Mouse (Mus musculus) neural tube, embryonic 15.5 days (tissue): Measurements from ENCODE around the gene Armc7. TPM values are rescaled to one million over a fixed set of nuclear protein-coding genes. Genes with fewer than 3 reads are reported as not detected.
"Not testable (repeated sequence)": the region's sequence is repeated elsewhere in the genome, so short reads cannot be mapped to it uniquely, and the experiment has no call there.

Experiments used
- ATAC-seq: fragments of 200-750 bp; cut with Nextera tagmentation; 2 replicates; pipeline ENCODE4 v1.8.0; 2017; ENCODE audit warnings: mild to moderate bottlenecking, moderate TSS enrichment, moderate library complexity; ENCODE audit not compliant: low FRiP score
- H3K27ac ChIP-seq: fragments of 300-500 bp; sonication (generic); replicated peaks from 2 replicates; pipeline ENCODE4 v1.5.1; 2015; ENCODE audit warnings: mild to moderate bottlenecking, inconsistent platforms
- H3K27me3 ChIP-seq: fragments of 300-500 bp; sonication (generic); replicated peaks from 2 replicates; pipeline ENCODE4 v1.6.1; 2015; ENCODE audit warnings: inconsistent platforms
- H3K36me3 ChIP-seq: fragments of 300-500 bp; sonication (generic); 2 replicates; pipeline ENCODE4 v1.6.1; 2015; ENCODE audit warnings: inconsistent platforms
- H3K4me1 ChIP-seq: fragments of 300-500 bp; sonication (generic); 2 replicates; pipeline ENCODE4 v1.6.1; 2015; ENCODE audit warnings: inconsistent platforms
- H3K4me2 ChIP-seq: fragments of 300-500 bp; sonication (generic); 2 replicates; pipeline ENCODE4 v1.6.1; 2015; ENCODE audit warnings: inconsistent platforms, mild to moderate bottlenecking, moderate library complexity
- H3K4me3 ChIP-seq: fragments of 300-500 bp; sonication (generic); replicated peaks from 2 replicates; pipeline ENCODE4 v1.5.1; 2015; ENCODE audit warnings: mild to moderate bottlenecking, inconsistent platforms
- H3K9ac ChIP-seq: fragments of 300-500 bp; sonication (generic); replicated peaks from 2 replicates; pipeline ENCODE4 v1.6.1; 2015; ENCODE audit warnings: mild to moderate bottlenecking, inconsistent platforms
- H3K9me3 ChIP-seq: fragments of 300-500 bp; sonication (generic); replicated peaks from 2 replicates; pipeline ENCODE4 v1.6.1; 2016; ENCODE audit warnings: inconsistent platforms
- WGBS: fragments of 180-500 bp; shearing (Covaris S2); methylation state at CpG from one replicate; pipeline ENCODE4 v1.1.7; 2015; ENCODE audit warnings: mixed read lengths; 5-methylcytosine and 5-hydroxymethylcytosine counted together
- polyA plus RNA-seq: library from polyadenylated mRNA; unstranded; fragments of >200 nt; fragmentation: Nextera tagmentation; extraction: Ambion mirVana; gene quantifications from 2 replicates; pipeline ENCODE4 v1.2.1, GENCODE M21; 2015

Gene Armc7
- polyA plus RNA-seq, 1 experiment from 2014 or later = 17.8 TPM

GRCm38 (mm10) chr11:115496559-115496958 lies 21.1 kb downstream of the Armc7 start:
- not testable (repeated sequence) for H3K27me3 ChIP-seq, H3K4me2 ChIP-seq, H3K9ac ChIP-seq, ATAC-seq, H3K4me3 ChIP-seq, H3K27ac ChIP-seq, H3K9me3 ChIP-seq
- WGBS = 92% methylated on average over 9 of the region's 9 CpGs
- H3K36me3 ChIP-seq = peaks cover 42% of the 10 kb centered on the region
- peaks cover 12% of the 10 kb centered on the region for H3K4me1 ChIP-seq

DNA sequence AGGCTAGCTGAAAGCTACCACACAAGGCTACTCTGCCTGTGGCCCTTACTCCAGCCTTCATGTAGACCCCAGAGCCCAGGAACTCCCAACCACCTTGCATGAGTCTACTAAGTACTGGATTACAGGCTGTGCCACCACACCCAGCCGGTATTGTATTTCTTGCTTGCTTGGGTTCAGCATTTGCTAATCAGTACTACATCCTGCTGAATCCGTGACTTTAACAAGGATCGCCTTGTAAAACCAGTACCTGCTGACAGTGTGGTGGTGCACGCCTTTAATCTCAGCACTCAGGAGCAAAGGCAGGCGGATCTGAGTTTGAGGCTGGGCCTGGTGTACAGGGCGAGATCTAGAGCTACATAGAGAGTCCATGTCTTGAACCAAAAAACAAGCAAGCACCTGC lies 27.2 kb downstream of the Armc7 start:
- 97% methylated on average over 6 of the region's 6 CpGs for WGBS
- Histone ChIP-seq H3K27me3 (no peaks in the 10 kb centered on the region), H3K9ac (no peak overlapping the region), H3K9me3 (no peaks in the 10 kb centered on the region), H3K4me2 (no peak overlapping the region), H3K36me3 (peaks cover 47% of the 10 kb centered on the region), H3K4me3 (no peak overlapping the region), H3K4me1 (peaks cover 28% of the 10 kb centered on the region), H3K27ac (no peak overlapping the region)
- ATAC-seq = no peak

DNA sequence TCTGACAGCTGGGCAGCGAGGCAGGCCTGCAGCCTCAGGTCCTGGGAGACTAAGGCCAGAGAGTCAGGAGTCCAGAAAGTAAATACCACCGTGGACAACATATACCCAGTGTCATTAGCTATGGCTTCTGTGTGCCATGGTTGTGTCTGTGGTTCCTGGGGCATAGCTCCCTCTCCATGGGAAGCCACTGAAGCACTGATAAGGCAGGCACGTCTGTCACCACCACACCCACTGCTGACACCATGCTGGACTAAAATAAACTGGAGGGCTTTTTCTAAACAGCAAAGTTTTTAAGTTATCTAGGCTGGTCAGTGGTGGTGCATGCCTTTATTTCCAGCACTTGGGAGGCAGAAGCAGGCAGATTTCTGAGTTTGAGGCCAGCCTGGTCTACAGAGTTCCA lies 31.1 kb downstream of the Armc7 start:
- peaks cover 62% of the 10 kb centered on the region for H3K4me1 ChIP-seq
- H3K9me3 ChIP-seq = no peaks in the 10 kb centered on the region
- H3K4me2 ChIP-seq = no peak overlapping the region
- no peak overlapping the region for H3K27ac ChIP-seq
- ATAC-seq = no peak
- WGBS = 78% methylated on average over 3 of the region's 3 CpGs
- H3K36me3 ChIP-seq = peaks cover 14% of the 10 kb centered on the region
- H3K4me3 ChIP-seq = no peak overlapping the region
- no peak overlapping the region for H3K9ac ChIP-seq
- no peaks in the 10 kb centered on the region for H3K27me3 ChIP-seq

DNA sequence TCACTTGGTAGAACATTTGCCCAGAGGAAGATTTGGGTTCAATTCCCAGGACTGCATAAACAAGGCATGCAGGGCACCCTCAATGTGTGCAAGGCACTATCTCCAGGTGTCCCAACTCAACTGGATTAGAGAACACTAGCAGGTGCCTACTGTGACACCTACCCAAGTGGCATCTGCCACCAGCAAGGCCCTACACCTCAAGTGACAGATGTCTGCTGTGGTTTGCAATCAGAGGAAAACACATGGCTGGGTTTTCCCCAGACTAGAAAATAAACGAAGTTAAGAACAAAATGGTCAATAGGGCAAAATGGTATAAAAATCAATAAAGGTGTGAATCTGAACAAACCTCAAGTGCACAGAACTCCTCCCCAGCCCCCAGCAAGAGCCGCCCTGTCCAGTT lies 32.6 kb downstream of the Armc7 start:
- no peaks in the 10 kb centered on the region for H3K9me3 ChIP-seq

GRCm38 (mm10) chr11:115509773-115510506 lies 34.5 kb downstream of the Armc7 start:
- no peaks in the 10 kb centered on the region for H3K36me3 ChIP-seq
- H3K27me3 ChIP-seq = no peaks in the 10 kb centered on the region
- WGBS = 35% methylated on average over 6 of the region's 6 CpGs
- H3K4me1 ChIP-seq = peaks cover 64% of the 10 kb centered on the region
- H3K9ac ChIP-seq = peak overlapping the region; percentile 99; the same call in 1 of the 2 replicates
- ATAC-seq = no peak
- no peaks in the 10 kb centered on the region for H3K9me3 ChIP-seq
- H3K4me2 ChIP-seq = peak overlapping the region; percentile 68
- peak overlapping the region; percentile 75 for H3K4me3 ChIP-seq
- H3K27ac ChIP-seq = 0 out of 2 replicates have a peak overlapping the region, but pooled peaks have one; percentile 23

More for the DNA sequence above, 32.6 kb downstream of the Armc7 start:
- no peak for ATAC-seq
- Histone ChIP-seq H3K27ac (no peak overlapping the region), H3K4me1 (peaks cover 72% of the 10 kb centered on the region), H3K27me3 (no peaks in the 10 kb centered on the region), H3K4me2 (no peak overlapping the region), H3K4me3 (no peak overlapping the region), H3K36me3 (peaks cover 2% of the 10 kb centered on the region; the same call in 1 of the 2 replicates), H3K9ac (no peak overlapping the region)
- 81% methylated on average over 2 of the region's 2 CpGs for WGBS

DNA sequence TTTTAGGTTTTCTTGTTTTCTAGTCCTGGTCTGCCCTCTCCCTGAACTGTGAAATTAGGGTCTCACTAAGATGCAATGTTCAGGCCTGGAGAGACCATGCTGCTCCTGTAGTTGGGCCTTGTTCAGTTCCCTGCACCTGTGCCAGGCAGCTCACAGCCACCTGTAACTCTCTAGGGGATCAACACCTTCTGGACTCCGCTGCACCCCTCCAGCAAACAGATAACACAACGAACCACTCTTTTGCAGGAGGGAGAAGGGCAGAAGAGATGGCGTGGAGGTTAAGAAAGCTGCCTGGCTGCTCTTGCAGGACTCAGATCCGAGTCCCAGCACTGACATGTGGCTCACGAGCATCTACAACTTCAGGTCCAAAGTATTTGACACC lies 35.0 kb downstream of the Armc7 start:
- H3K4me1 ChIP-seq = peaks cover 58% of the 10 kb centered on the region
- 52% methylated on average over 5 of the region's 5 CpGs for WGBS
- H3K27me3 ChIP-seq = no peaks in the 10 kb centered on the region
- H3K36me3 ChIP-seq = no peaks in the 10 kb centered on the region
- 0 out of 2 replicates have a peak overlapping the region, but pooled peaks have one; percentile 23 for H3K27ac ChIP-seq
- ATAC-seq = no peak
- H3K4me2 ChIP-seq = peak overlapping the region; percentile 68
- H3K9me3 ChIP-seq = no peaks in the 10 kb centered on the region
- H3K9ac ChIP-seq = peak overlapping the region; percentile 99; the same call in 1 of the 2 replicates
- peak overlapping the region; percentile 75 for H3K4me3 ChIP-seq

- Histone ChIP-seq H3K4me2 (peak overlapping the region; percentile 68), H3K36me3 (no peaks in the 10 kb centered on the region), H3K9me3 (no peaks in the 10 kb centered on the region), H3K27me3 (no peaks in the 10 kb centered on the region), H3K9ac (peak overlapping the region; percentile 99), H3K27ac (no peak overlapping the region; the same call in 1 of the 2 replicates), H3K4me3 (peak overlapping the region; percentile 75), H3K4me1 (peaks cover 55% of the 10 kb centered on the region)
- 56% methylated on average over 2 of the region's 2 CpGs for WGBS
- ATAC-seq = no peak
Measured at GRCm38 (mm10) chr11:115511121-115511520, 35.7 kb downstream of the Armc7 start.

GRCm38 (mm10) chr11:115512004-115512403 lies 36.5 kb downstream of the Armc7 start:
- H3K4me1 ChIP-seq = peaks cover 50% of the 10 kb centered on the region
- H3K27ac ChIP-seq = peak overlapping the region; percentile 88
- H3K4me2 ChIP-seq = peak overlapping the region; percentile 68
- no peaks in the 10 kb centered on the region for H3K27me3 ChIP-seq
- no peaks in the 10 kb centered on the region for H3K36me3 ChIP-seq
- no peaks in the 10 kb centered on the region for H3K9me3 ChIP-seq
- peak overlapping the region; percentile 99 for H3K9ac ChIP-seq
- H3K4me3 ChIP-seq = peak overlapping the region; percentile 75
- ATAC-seq = no peak
- 22% methylated on average over 3 of the region's 3 CpGs for WGBS

DNA sequence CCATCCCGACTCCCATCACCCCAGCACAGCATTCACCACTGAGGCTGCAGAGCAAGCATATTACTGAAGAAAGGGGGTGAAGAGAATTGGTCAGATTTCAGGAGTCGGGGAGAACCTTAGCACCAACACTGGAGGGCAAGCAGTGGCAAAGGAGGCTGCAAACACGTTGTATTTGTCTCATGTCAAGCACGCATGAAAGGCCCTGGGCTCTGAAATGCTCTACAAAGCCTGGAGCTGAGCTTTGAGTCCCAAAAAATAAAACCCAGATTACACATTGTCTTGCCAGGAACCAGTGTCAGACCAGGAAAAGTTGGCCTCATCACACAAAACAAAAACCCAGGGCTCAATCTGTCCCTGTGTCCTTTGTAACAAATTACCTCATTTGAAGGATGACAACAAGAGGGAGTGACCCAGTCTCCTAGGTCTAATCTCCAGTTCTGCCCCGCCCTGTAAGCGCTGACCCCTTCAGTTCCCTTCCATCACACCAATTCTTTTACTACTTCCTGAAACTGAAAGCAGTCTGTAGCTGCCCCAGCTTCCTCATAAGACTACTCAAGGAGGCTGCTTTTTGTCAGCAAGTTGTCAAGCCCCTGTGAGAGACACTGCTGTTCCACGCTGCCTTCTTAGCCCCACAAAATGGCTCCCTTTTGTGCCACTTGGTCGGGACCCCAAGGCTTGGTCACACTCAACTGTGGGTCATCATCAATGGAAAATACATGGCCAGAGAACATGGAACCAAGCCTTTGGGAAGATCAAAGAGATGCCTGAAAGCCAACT lies 37.1 kb downstream of the Armc7 start:
- H3K4me1 ChIP-seq = peaks cover 45% of the 10 kb centered on the region
- no peaks in the 10 kb centered on the region for H3K27me3 ChIP-seq
- ATAC-seq = no peak
- peak overlapping the region; percentile 75 for H3K4me3 ChIP-seq
- peak overlapping the region; percentile 88 for H3K27ac ChIP-seq
- peak overlapping the region; percentile 68 for H3K4me2 ChIP-seq
- H3K36me3 ChIP-seq = no peaks in the 10 kb centered on the region
- peak overlapping the region; percentile 99 for H3K9ac ChIP-seq
- 8% methylated on average over 8 of the region's 8 CpGs for WGBS
- H3K9me3 ChIP-seq = no peaks in the 10 kb centered on the region

DNA sequence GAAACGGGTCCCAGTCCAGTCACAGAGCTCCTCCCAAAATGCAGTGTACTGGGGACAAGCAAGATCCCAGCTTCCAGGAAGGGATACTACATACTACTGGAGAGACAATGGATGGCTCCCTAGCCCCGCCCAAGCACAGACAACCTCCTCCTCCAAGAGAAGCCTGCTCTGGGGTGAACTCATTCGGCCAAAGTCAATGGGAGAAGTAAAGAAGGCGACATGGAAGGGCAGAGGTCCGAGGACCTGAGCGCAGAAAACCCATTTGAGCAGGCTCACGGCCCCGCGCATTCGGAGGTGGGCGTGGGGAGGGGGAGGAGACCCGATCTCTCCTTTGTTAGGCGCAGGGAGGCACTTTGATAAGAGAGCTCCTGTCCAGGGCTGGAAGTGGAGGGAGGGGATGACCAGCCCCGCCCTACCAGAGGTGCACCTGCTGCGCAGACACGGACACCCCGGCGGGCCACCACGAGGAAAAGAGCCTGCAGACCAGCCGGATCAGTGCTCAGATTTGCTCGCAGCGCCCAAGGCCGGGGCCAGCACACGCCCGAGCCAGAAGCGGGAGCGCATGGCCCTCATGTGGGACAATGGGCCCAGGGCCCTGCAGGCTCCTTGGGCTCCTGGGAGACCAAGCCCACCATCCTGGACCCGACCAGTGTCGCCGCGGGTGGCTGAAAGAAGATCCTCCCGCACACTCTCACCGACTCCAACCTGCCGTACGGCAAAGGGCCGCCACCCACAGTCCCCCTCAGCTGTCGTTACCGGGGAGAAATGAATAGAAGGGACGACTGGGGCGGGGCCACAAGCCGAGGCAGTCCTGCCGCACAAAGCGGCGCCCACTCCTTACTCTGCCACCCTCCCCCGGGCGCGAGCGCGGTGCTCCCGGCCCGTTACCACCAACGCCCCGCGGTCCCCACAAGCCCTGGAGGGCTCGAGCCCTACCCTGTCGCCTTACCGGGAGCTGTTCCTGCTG lies 38.1 kb downstream of the Armc7 start:
- H3K9me3 ChIP-seq = no peaks in the 10 kb centered on the region
- peak overlapping the region; percentile 75 for H3K4me3 ChIP-seq
- H3K27ac ChIP-seq = peak overlapping the region; percentile 88
- ATAC-seq = peak; percentile 67
- H3K4me2 ChIP-seq = peak overlapping the region; percentile 68
- peaks cover 35% of the 10 kb centered on the region for H3K4me1 ChIP-seq
- H3K36me3 ChIP-seq = no peaks in the 10 kb centered on the region
- peak overlapping the region; percentile 99 for H3K9ac ChIP-seq
- no peaks in the 10 kb centered on the region for H3K27me3 ChIP-seq
- WGBS = under 1% methylated on average over 57 of the region's 57 CpGs

DNA sequence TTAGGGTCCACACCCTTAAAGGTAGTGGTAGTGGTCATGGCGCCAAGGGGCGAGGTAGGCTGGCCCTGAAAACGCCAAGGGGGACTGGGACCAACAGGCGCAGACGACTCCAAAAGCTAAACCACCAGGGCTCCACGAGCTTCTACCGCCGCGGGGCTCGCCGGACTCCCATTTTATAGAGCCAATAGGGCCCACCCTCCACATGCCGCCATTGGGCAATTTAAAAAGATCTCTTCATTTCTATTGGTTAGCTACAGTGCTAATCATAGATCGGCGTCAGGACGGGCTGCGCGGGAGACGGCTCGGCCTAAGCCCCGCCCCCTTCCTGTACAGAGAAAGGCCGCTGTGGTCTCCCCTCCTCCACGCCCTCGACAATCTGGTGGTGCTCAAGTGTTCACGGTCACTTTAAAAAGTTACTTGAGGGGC lies 38.8 kb downstream of the Armc7 start, which contains the start of gene Jpt1:
TSS of gene Jpt1 (minus strand) at position 150 of the 426 bp plus-strand sequence.
- H3K4me2 ChIP-seq = peak within 1 kb of the TSS; percentile 68
- peak within 1 kb of the TSS; percentile 99 for H3K9ac ChIP-seq
- H3K9me3 ChIP-seq = no peaks in the 10 kb centered on the region
- H3K27ac ChIP-seq = peak within 1 kb of the TSS; percentile 88
- H3K27me3 ChIP-seq = no peaks in the 10 kb centered on the region
- H3K4me1 ChIP-seq = peaks cover 30% of the 10 kb centered on the region
- no peaks in the 10 kb centered on the region for H3K36me3 ChIP-seq
- peak; percentile 97 for ATAC-seq
- peak within 1 kb of the TSS; percentile 75 for H3K4me3 ChIP-seq
- WGBS = 0% methylated on average over 24 of the region's 24 CpGs
